Mouse (Mus musculus) regulatory T cell (primary cell): Measurements from ENCODE around the gene Wnt2b.

ENCODE experiments used
- in situ Hi-C: fragments of 300-600 bp; cut with MboI, MseI; formaldehyde crosslinking; loops from one replicate; pipeline ENCODE4 v1.15.1; 2025; ENCODE audit warnings: high pct_unique_total_duplicates

Wnt2b gene

GRCm38 (mm10) chr3:104965070-104965855 lies 3.5 kb upstream of the Wnt2b start:
- in situ Hi-C loops, result loop anchor here (5.0 kb wide), 1 partner anchor 183 kb away; the partner anchor contains the start of genes Fam19a3 and Ppm1j

DNA sequence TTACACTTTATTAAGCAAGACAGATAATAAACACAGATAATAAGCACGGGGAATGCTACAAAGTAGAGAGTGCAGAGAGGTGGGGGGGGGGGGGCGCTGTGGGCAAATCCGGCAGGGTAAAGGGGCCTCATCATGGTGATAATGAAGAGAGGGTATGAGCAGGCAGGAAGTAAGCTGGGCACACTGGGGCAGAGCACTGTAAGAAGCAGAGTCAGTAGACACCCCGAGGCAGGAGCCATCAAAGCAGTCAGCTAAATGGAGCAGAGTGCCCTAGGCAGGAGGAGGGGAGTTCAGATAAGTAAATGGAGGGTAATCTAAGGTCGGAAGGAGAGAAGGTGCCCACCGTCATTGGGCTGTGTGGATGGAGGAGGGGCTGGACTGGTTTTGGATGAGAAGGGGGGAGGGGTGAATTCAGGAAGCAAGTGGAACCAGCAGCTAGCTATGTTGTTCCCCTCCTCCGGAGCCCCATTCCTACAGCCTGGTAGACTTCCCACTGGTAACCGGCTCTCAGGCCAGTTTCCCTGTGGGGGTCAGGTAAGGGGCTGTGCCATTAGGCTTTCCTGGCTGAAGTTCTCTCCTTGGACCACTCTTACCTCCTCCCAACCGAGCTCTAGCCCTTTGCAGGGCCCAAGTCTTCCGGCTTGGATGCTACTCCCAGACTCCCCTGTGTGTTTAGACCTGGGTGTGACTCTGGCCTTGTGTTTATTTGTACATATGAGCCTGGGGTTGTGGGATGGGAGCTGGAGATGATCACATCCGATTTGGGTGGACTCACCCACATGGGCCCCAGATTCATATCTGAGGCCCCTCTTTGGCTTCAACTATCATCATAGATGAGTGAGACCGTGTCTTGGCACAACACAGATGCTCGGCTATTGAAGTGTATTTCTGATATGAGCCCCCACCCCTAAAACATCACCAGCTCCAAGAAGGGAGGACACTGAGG lies 1.9 kb upstream of the Wnt2b start:
- in situ Hi-C loops, result no loop called here

GRCm38 (mm10) chr3:104962866-104963265 lies 1.1 kb upstream of the Wnt2b start:
- in situ Hi-C loops, result no loop called here

DNA sequence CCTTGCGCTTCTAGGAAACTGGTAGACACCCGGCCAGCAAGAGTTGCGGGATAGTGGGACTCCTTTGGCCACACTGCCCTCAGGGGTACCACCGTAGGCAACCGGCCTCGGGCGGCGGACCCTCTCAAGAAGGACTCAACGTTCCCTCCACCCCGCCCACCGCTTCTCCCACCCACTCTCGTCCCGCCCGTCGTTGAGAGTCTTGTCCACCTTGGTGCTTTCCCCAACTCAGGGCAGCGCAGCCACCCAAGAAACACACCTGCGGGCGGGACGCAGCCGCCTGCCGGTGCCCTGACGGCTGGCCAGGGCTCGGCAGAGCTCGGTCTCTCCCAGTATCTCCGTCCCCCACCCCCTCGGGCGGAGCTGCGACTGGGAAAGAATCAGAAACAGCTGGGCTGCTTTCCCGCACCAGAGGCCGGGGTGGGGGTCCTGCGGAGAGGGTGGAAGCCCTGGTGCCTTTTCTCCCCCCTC lies 455 bp upstream of the Wnt2b start:
- in situ Hi-C loops, result no loop called here

DNA sequence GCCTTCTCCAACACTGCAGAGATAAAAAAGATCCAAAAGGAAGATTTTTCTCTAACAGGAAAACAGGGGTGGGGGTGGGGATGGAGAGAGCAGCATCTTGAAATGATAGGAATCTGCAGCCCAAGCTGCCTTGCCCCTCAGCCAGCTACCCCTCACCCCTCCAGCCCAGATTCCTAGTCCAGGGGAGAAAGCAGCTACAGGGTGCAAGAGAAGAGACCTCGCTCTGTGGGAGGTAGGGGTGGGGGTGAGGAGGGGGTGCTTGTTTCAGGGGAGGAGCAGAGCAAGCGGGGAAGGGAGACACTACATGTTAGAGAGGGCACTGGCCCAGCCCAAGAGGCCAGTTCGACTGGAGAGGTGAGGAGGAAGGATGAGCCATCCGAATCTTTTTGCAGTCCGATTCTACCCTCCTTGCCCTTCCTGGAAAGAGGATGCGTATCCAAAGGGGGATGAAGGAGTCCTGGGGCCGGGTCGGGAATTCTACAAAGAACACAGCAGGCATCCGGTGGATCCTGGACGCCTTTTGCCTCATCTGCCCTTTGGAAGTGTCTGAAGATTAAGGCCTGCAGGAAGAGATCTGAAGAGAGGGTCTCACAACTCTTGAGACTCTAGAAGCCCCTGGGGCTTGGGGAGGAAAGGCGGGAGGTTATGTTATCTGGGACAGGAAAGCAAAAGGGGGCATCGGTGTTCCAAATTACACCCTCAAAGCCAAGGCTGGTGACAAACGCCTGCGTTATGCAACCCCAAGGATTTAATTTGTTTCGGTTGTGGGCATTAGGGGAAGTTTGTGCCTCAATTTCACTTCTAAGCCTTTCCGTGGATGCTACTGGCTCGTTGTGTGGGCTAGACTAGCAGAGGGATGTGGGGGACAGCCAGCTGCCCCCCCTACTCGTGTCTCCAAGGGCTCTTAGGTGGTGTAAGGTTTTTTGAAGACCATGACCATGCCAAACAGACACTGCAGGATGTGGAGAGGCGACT lies 1.4 kb downstream of the Wnt2b start:
- in situ Hi-C loops, result no loop called here

GRCm38 (mm10) chr3:104956131-104956581 lies 5.6 kb downstream of the Wnt2b start:
- in situ Hi-C loops, result loop anchor here (5.0 kb wide), 1 partner anchor 64 kb away; no protein-coding TSS in a partner anchor

DNA sequence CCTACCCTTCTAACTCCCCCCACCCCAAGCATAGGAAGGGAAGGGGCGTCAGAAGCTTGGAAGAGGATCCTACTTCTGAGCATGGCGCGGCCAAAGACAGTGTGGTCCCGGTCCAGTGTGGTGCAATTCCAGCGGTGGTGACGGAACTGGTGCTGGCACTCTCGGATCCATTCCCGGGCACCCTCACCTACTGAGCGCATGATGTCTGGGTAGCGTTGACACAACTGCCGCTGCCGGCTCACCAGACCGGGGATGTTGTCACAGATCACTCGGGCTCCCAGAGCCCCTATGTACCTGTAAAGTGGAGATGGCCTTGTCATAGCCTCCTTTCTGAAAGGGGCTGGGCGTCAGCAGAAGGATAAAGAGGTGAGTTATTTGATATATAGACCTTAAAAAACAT lies 7.2 kb downstream of the Wnt2b start:
- in situ Hi-C loops, result no loop called here

- in situ Hi-C loops, result no loop called here
Measured at GRCm38 (mm10) chr3:104954137-104954536, 7.6 kb downstream of the Wnt2b start.

GRCm38 (mm10) chr3:104952891-104953670 lies 8.6 kb downstream of the Wnt2b start:
- in situ Hi-C loops, result no loop called here

DNA sequence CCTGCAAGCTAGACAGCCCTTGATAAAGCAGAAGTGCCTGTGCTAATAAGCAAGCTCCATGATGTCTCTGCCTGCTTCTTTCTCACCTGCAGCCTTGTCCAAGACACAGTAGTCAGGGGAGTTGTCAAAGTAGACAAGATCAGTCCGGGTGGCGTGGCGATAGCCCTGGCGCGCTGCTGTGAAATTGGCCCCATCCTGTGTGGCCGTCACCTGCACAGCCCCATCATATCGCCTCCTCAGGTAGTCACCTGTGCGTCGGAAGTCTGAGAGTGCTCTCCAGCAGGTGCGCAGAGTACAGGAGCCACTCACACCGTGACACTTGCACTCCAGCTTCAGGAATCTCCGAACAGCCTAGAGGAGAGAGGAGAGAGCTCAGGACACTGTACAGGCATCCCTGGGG lies 10.8 kb downstream of the Wnt2b start:
- in situ Hi-C loops, result no loop called here

DNA sequence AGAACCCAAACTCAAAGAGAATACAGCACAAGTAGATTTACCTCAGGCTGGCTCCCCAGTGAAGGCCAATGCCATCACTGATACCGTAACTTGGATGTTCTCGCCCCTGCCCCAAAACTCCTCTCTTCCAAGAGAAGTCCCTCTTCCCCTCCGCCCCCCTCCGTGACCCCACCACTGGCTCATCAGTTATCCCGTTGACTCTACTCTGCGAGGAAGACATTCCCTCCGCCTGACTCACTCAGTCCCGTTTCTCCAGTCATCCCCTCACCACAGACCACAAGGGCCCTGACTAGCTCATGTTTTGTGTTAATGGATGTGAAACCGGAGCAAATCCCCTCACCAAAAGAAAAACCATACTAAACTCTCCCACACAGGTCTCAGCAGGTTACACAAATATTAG lies 16.8 kb downstream of the Wnt2b start:
- in situ Hi-C loops, result no loop called here

DNA sequence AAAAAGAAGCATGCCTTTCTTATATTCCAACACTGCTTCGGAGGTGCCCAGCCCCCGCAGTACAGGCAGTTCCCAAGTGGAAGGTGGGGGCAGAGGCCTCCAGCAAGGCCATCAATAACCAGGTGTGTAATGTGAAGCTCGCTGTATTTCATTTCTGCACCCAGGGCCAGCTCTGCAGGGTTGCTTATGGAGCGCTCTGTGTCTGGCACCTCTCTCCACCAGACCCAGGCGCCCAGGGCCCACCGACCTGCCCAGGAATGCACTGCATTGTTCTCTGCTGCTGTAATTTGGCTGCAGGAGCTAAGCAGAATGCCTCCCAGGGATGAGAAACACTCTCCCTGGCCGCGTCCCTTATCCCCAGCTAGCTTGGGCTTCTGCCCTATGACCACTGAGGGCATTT lies 18.4 kb downstream of the Wnt2b start:
- in situ Hi-C loops, result no loop called here

DNA sequence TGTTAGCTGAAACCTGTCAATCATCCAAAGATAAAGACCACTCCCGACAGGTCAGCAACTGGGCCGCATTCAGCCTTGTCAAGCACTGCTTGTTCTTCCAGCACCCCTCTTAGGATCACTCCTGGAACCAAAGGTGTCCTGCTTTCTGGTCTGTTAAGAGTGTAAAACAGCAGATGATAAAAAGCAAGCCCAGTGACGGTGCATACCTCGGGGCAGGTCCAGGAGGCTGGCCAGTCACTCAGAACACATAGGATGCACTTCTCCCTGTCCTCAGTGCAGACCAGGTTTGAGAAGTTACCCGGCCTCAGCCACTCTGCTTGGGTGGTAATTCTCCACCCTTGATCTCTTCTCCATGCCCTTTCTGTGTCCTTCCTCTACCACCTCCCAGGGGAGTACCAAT lies 19.0 kb downstream of the Wnt2b start:
- in situ Hi-C loops, result no loop called here

DNA sequence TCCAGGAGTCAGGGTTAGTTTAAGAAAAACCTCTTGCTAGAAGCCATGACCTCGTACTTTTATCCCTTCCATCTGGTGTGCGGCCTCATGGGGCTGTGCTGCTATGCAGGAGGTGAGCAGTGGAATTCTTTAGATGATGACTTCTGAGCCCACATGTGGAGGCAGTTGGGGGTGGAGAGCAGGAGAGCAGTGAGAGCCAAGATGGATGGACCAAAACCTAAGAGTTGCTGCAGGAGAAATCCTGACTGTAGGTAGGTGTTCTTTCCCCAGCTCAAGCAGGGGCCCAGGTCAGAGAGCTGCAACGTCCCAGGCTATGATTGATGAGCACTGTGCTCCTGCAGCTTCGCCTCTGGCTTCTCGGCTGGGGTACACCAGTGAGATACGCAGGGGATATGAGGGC lies 21.0 kb downstream of the Wnt2b start:
- in situ Hi-C loops, result no loop called here

- in situ Hi-C loops, result no loop called here
Measured at GRCm38 (mm10) chr3:104938327-104938726, 23.4 kb downstream of the Wnt2b start.

DNA sequence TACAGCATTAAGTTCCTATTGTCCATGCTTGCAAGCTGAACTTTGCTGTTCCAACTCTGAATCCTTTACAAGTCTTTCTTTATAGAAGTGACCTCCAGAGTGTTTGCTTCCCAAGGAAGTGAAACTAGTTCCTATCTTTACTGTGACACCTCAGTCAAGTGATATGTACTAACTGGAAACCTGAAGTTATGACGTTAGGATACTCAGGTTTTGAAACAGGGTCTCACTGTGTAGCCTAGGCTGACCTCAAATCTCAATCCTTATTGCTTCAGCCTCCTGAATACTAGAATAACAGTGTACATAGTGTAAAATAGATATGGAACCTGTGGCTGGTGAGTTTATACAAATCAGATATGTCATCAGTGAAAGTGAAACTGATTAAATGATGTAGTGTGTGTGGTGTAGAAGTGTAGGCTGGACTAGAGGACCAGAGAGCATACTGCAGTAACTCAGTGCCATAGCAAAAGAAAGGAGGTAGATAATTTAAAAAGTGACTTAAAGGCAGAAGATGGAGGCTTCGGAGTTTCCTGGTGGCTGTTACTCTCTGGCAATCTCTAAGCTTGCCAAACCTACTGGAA lies 23.9 kb downstream of the Wnt2b start:
- in situ Hi-C loops, result no loop called here

GRCm38 (mm10) chr3:104929385-104929784 lies 32.3 kb downstream of the Wnt2b start:
- in situ Hi-C loops, result no loop called here

DNA sequence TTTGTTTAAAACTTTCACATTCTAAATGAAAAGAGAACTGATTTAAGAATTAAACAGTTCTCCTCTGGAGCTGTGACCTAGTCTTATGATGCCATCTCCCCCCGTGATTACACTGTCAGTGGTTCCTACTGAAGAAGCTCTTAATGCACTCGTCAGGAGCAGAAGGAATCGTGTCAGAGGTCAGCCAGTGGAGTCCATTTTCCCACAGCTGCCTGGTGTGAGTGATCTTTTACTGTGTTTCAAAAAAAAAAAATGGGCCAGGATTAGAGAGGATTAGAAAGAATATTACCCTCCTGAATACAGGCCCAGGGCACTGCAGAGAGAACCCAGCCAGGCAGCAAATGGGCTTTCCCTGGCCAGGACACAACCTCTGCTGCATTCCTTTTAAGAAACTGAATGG lies 46.7 kb downstream of the Wnt2b start:
- in situ Hi-C loops, result no loop called here

GRCm38 (mm10) chr3:104909195-104909594 lies 52.5 kb downstream of the Wnt2b start:
- in situ Hi-C loops, result no loop called here

GRCm38 (mm10) chr3:104906007-104906406 lies 55.7 kb downstream of the Wnt2b start:
- in situ Hi-C loops, result no loop called here
